Mouse (Mus musculus) lung, adult 2 months (tissue): ENCODE measurements at regions not wholly inside any gene's neighbourhood (a gene's known extent, or its start where the extent isn't known, plus 50 kb on each side); places are given as distances from the start of the nearest gene placed in this dataset.

ENCODE experiments used
- CTCF ChIP-seq: fragments of 200-500 bp; IDR thresholded peaks from 2 replicates; pipeline ENCODE4 v1.5.1; 2011; ENCODE audit warnings: mild to moderate bottlenecking, low read length, control low read depth; ENCODE audit not compliant: insufficient read depth
- POLR2A ChIP-seq: fragments of 200-500 bp; IDR thresholded peaks from 2 replicates; pipeline ENCODE4 v1.6.1; 2011; ENCODE audit warnings: low read depth, mild to moderate bottlenecking, control low read depth, low read length, borderline replicate concordance; ENCODE audit errors: extremely low read depth

DNA sequence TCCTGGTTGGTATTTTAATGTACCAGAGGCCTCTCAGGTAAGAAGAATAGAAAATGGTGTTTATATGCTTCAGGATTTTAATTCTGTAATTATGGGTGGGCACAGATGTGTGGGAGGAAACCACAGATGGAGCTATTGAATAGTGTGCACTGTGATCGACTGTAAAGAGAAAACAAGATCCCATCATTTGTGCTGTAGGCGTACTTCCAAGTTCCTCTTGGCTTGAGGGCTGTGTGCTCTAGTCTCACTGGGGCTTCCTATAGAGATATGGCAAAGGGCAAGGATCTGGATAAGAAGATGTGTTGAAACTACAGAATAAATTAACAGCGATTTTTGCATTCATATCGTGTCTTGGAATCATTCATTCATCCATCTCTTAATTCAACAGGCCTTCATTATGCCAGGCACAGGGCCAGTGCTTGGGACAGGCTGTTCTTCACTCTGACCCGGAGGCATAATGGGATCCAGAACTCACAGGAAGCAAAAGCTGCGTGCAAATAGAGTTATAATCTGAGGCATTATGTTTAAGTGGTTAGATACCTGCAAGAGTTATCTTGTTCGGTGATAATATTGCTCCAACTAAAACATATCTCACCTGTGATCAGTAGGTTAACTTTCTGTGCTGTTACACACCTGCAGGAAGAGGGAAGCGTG lies 336.7 kb downstream of the Hs3st3b1 start:
- TF ChIP-seq POLR2A (no peak), CTCF (no peak)
